ENCODE assay signal across 9 mouse cellular contexts in genomic region chr16:38132210-38132609, GRCm38 (mm10). TPM values are rescaled to one million over a fixed set of nuclear protein-coding genes. Genes with fewer than 3 reads are reported as not detected.
A peak's percentile ranks its signal among the peaks of the same experiment; 100 is the strongest.
DNase-seq lines count a peak whose midpoint lies in the region; ATAC-seq and TF ChIP-seq lines count a peak whose summit lies in the region.
"Had no signal": no experiment of that assay in that cellular context is flagged by ENCODE, and none has a peak within 500 bp of the region (broad histone marks: within the 10 kb centered on the region; RNA-seq: fewer than 3 reads in every experiment).

No protein-coding gene starts in this region.

- no peak for ATAC-seq in heart, embryonic 16.5 days (replicated peaks; ENCODE audit: extremely low read depth, insufficient read depth, low FRiP score)
- 0 out of 2 replicates have a peak, but pooled peaks have one; percentile 29 for ATAC-seq in lung, embryonic 14.5 days (ENCODE audit: insufficient read depth)
- ATAC-seq in hematopoietic stem cell, adult 5-6 weeks (replicated peaks in 1 of 2; ENCODE audit: insufficient read depth in 1 of 2, low FRiP score in 2 of 2, low TSS enrichment in 1 of 2, low read depth in 1 of 2, poor library complexity in 2 of 2, severe bottlenecking in 2 of 2): peak; percentile 23 to 26; a peak in 1 of 4 replicates

- peak overlapping the region; percentile 41 for H3K27ac ChIP-seq in heart, embryonic 16.5 days (ENCODE audit: low read length)
- H3K27ac ChIP-seq in lung, embryonic 14.5 days (ENCODE audit: low read depth): no peak overlapping the region
- H3K27ac ChIP-seq in macrophage: peak overlapping the region; percentile 54

- H3K4me1 ChIP-seq in heart, embryonic 16.5 days (ENCODE audit: control insufficient read depth, insufficient read depth, low read length): peaks cover 41% of the 10 kb centered on the region
- H3K4me1 ChIP-seq in lung, embryonic 14.5 days (ENCODE audit: insufficient read depth): no peaks in the 10 kb centered on the region

- peaks cover 100% of the 10 kb centered on the region for H3K79me2 ChIP-seq in macrophage (ENCODE audit: inconsistent target)

- H3K4me3 ChIP-seq in heart, embryonic 16.5 days (ENCODE audit: low read length): peak overlapping the region; percentile 20
- H3K4me3 ChIP-seq in lung, embryonic 14.5 days (ENCODE audit: low read depth, low read length): no peak overlapping the region
- H3K4me3 ChIP-seq in macrophage (ENCODE audit: inconsistent target): peak overlapping the region; percentile 42

- WGBS in heart, embryonic 16.5 days: 61% methylated on average over 7 of the region's 7 CpGs
- WGBS in lung, embryonic 14.5 days: 58% methylated on average over 7 of the region's 7 CpGs
- 45% methylated on average over 7 of the region's 7 CpGs for WGBS in macrophage (ENCODE audit: missing documents)

- intact Hi-C loops in heart, postnatal 10 days (cut with DNase I): no loop called here

- H3K27me3 ChIP-seq in heart, embryonic 16.5 days (ENCODE audit: control insufficient read depth, insufficient read depth, low read length): no peaks in the 10 kb centered on the region
- H3K27me3 ChIP-seq in lung, embryonic 14.5 days (ENCODE audit: insufficient read depth, low read length): no peaks in the 10 kb centered on the region

- no peak for TF ChIP-seq CTCF in lung, embryonic 14.5 days (IDR thresholded peaks at IDR 0.05; ENCODE audit: low read depth)

- H3K9ac ChIP-seq in heart, embryonic 16.5 days (ENCODE audit: low read length): no peak overlapping the region; the same call in 1 of the 2 replicates
- H3K9ac ChIP-seq in lung, embryonic 14.5 days: no peak overlapping the region; the same call in 1 of the 2 replicates

- H3K4me2 ChIP-seq in heart, embryonic 16.5 days (ENCODE audit: low read depth, low read length): peak overlapping the region; percentile 46
- H3K4me2 ChIP-seq in lung, embryonic 14.5 days: peak overlapping the region; percentile 5; the same call in 1 of the 2 replicates

- DNase-seq in heart, postnatal 10 days: no peak
- DNase-seq in lung, embryonic 14.5 days: no peak
- no peak for DNase-seq in lung, adult 18-20 months
- no peak for DNase-seq in adipocyte (ENCODE audit: low spot score)
- DNase-seq: cerebellum, postnatal 14 days had no signal

- H3K9me3 ChIP-seq in heart, embryonic 16.5 days (replicated peaks; ENCODE audit: control insufficient read depth, low read length): no peaks in the 10 kb centered on the region
- H3K9me3 ChIP-seq in lung, embryonic 14.5 days (ENCODE audit: low read depth, low read length): no peaks in the 10 kb centered on the region
- H3K9me3 ChIP-seq: G1E had no signal

- H3K36me3 ChIP-seq in heart, embryonic 16.5 days (ENCODE audit: control insufficient read depth, insufficient read depth): no peaks in the 10 kb centered on the region
- H3K36me3 ChIP-seq in lung, embryonic 14.5 days (ENCODE audit: insufficient read depth): no peaks in the 10 kb centered on the region; the same call in 1 of the 2 replicates
- H3K36me3 ChIP-seq in macrophage (ENCODE audit: inconsistent target): no peaks in the 10 kb centered on the region

RNA-seq across cellular contexts. Expression of gene Gsk3b, which starts 43.4 kb away (rescaled TPM):
- polyA plus RNA-seq in heart, embryonic 16.5 days (2015; fragmentation: Nextera tagmentation; extraction: Ambion mirVana): 33.8 and 37.2 TPM in 2 replicates
- 10 to 100 TPM; 68.7 to 69.9 TPM for total RNA-seq in heart, postnatal 10 days (2021)
- polyA plus RNA-seq in lung, embryonic 14.5 days (2014; fragmentation: Nextera tagmentation; extraction: Ambion mirVana): 62.6 and 63.0 TPM in 2 replicates
- total RNA-seq in hematopoietic stem cell, adult 5-6 weeks (2017): 39.0 and 55.7 TPM in 2 replicates
- 100 to 1,000 TPM in 23 of 26 experiments, 10 to 100 TPM in 3; 89.0 to 203 (median 163) TPM for total RNA-seq in macrophage (2018; cell fraction: chromatin; rRNA removed)
- total RNA-seq in macrophage (2018; cell fraction: cytosol; rRNA removed): 10 to 100 TPM; 60.3 to 87.0 (median 71.8) TPM
- total RNA-seq in macrophage (2018; cell fraction: nucleus; rRNA removed): 100 to 1,000 TPM in 15 of 26 experiments, 10 to 100 TPM in 11; 77.4 to 155 (median 101) TPM
- polyA plus RNA-seq in macrophage (2018): 31.4 to 45.3 TPM (median 38.2 TPM) in 3 replicates
